8 mouse cellular contexts compared by ENCODE assay signal in the genomic region with DNA sequence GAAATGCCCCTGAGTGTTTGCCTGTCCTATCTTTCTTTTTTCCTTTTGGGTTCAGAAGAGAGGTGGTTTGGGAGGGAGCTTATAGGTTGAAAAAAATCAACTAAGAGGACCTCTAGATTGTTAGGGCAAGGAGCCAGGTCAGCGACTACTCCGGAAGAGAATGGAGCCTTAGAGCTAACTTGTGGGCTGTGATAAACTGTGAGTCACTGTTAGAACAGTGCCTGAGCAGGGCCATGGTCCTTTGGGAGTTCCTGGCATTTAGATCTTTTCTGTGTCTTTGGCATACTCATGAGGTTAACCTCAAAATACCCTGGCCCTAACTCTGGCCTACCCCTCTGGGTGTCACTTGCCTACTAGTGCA. TPM values are rescaled to one million over a fixed set of nuclear protein-coding genes. Genes with fewer than 3 reads are reported as not detected.
A peak's percentile ranks its signal among the peaks of the same experiment; 100 is the strongest.
DNase-seq lines count a peak whose midpoint lies in the region; ATAC-seq lines count a peak whose summit lies in the region.

No protein-coding gene starts in this region.

- H3K9ac ChIP-seq in liver, embryonic 15.5 days = no peak overlapping the region
- no peak overlapping the region for H3K9ac ChIP-seq in hindbrain, embryonic 11.5 days (ENCODE audit: low read depth, low read length)

- ATAC-seq in liver, embryonic 15.5 days (ENCODE audit: insufficient read depth) = peak; percentile 17; the same call in 1 of the 2 replicates
- ATAC-seq in hindbrain, embryonic 11.5 days (ENCODE audit: low FRiP score) = no peak

- H3K27ac ChIP-seq in liver, embryonic 15.5 days (replicated peaks) = peak overlapping the region; percentile 78
- H3K27ac ChIP-seq in hindbrain, embryonic 11.5 days (ENCODE audit: low read depth, low read length) = no peak overlapping the region

- WGBS in liver, embryonic 15.5 days (ENCODE audit: insufficient replicate concordance) = 31% methylated on average over 2 of the region's 2 CpGs
- 93% methylated on average over 2 of the region's 2 CpGs for WGBS in hindbrain, embryonic 11.5 days

- no peak overlapping the region for H3K4me3 ChIP-seq in liver, embryonic 15.5 days (replicated peaks)
- no peak overlapping the region for H3K4me3 ChIP-seq in hindbrain, embryonic 11.5 days (ENCODE audit: low read depth, low read length)

- no peak overlapping the region for H3K4me2 ChIP-seq in liver, embryonic 15.5 days
- H3K4me2 ChIP-seq in hindbrain, embryonic 11.5 days (replicated peaks; ENCODE audit: low read depth, low read length) = no peak overlapping the region

- no peaks in the 10 kb centered on the region for H3K27me3 ChIP-seq in liver, embryonic 15.5 days
- no peaks in the 10 kb centered on the region for H3K27me3 ChIP-seq in hindbrain, embryonic 11.5 days (ENCODE audit: control insufficient read depth, insufficient read depth, low read length)

- no peaks in the 10 kb centered on the region for H3K9me3 ChIP-seq in liver, embryonic 15.5 days (replicated peaks)
- H3K9me3 ChIP-seq in hindbrain, embryonic 11.5 days (ENCODE audit: control insufficient read depth, low read length) = no peaks in the 10 kb centered on the region

- H3K4me1 ChIP-seq in liver, embryonic 15.5 days (replicated peaks) = peaks cover 44% of the 10 kb centered on the region
- H3K4me1 ChIP-seq in hindbrain, embryonic 11.5 days (replicated peaks; ENCODE audit: control insufficient read depth, insufficient read depth, low read length) = no peaks in the 10 kb centered on the region; the same call in 1 of the 2 replicates

- DNase-seq in urinary bladder, postnatal 14 days (ENCODE audit: low spot score) = peak; percentile 43
- DNase-seq in urinary bladder, postnatal 25 days (ENCODE audit: low spot score) = no peak
- peak; percentile 54 for DNase-seq in heart, adult 8-10 months (ENCODE audit: low spot score)
- DNase-seq in ovary, postnatal 36 days (ENCODE audit: low spot score) = no peak
- DNase-seq in right cerebral cortex, postnatal 25 days = no peak
- no peak for DNase-seq in thymus, postnatal 0 days (ENCODE audit: low spot score)
- DNase-seq in hindbrain, embryonic 11.5 days (ENCODE audit: low spot score) = no peak

- peaks cover 15% of the 10 kb centered on the region; the same call in 1 of the 2 replicates for H3K36me3 ChIP-seq in liver, embryonic 15.5 days (replicated peaks)
- no peaks in the 10 kb centered on the region for H3K36me3 ChIP-seq in hindbrain, embryonic 11.5 days (ENCODE audit: control insufficient read depth, insufficient read depth, low read length)

RNA-seq across cellular contexts. Expression of gene Podxl, which starts 45.5 kb away (rescaled TPM):
- 10 to 100 TPM; 75.2 to 81.7 (median 75.7) TPM for total RNA-seq in heart, adult 8-10 months (2022)
- 5.1 and 5.8 TPM in 2 replicates for polyA plus RNA-seq in liver, embryonic 15.5 days (2015; fragmentation: Nextera tagmentation; extraction: Ambion mirVana)
- 1.5 and 1.6 TPM in 2 replicates for polyA plus RNA-seq in thymus, postnatal 0 days (2015; fragmentation: Nextera tagmentation; extraction: Ambion mirVana)
- polyA plus RNA-seq in hindbrain, embryonic 11.5 days (2014; fragmentation: Nextera tagmentation; extraction: Ambion mirVana) = 10.2 and 12.4 TPM in 2 replicates

Comparison
In these comparisons a context has a peak if more than half of its experiments do, and no peak if none do; other contexts are left out.
1. DNase-seq: peak in urinary bladder, postnatal 14 days (single experiment) and heart, adult 8-10 months (single experiment); none in urinary bladder, postnatal 25 days (single experiment), ovary, postnatal 36 days (single experiment), right cerebral cortex, postnatal 25 days (single experiment), thymus, postnatal 0 days (single experiment) and hindbrain, embryonic 11.5 days (single experiment).